ENCODE assay signal across 25 mouse cellular contexts in the genomic region with DNA sequence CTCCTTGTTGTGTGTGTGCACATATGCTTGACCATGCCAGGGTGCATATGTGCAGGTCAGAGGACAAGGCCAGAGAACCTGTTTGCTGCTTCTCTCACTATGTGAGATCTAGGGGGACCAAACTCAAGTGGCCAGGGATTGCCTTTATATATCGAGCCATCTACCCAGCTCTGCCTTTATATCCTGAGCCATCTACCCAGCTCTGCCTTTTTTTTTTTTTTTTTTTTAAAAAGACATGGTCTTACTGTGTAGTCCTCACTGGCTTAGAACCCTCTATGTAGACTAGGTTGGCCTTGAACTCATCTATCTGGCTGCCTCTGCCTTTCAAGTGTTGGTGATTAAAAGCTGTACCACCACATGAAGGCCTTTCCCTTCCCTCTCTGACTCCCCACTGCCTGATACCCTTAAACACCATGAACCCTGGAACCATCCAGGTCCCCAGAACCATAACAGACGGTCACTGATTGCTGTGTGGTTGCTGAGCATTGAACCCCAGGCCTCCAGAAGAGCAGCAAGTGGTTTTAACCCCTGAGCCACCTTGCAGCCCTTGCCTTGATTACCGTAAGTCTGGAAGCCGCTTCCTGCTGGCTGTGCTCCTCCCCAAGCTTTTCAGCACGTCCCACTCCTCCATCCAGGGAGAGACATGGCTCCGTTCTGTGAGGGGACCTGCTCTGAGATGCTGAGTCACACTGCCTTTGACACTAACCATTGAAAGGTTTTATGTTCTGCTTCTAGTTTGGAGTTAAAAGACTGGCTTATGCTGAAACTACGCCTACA. TPM values are rescaled to one million over a fixed set of nuclear protein-coding genes. Genes with fewer than 3 reads are reported as not detected.
A peak's percentile ranks its signal among the peaks of the same experiment; 100 is the strongest.
DNase-seq lines count a peak whose midpoint lies in the region; ATAC-seq and TF ChIP-seq lines count a peak whose summit lies in the region.
"Had no signal": no experiment of that assay in that cellular context is flagged by ENCODE, and none has a peak within 500 bp of the region (broad histone marks: within the 10 kb centered on the region; RNA-seq: fewer than 3 reads in every experiment).

No protein-coding gene starts in this region.

- TF ChIP-seq POLR2A in myocyte (IDR thresholded peaks at IDR 0.05; ENCODE audit: insufficient read length, low read depth), result no peak

- H3K9me3 ChIP-seq in embryonic facial prominence, embryonic 13.5 days, result no peaks in the 10 kb centered on the region
- H3K9me3 ChIP-seq in embryonic facial prominence, embryonic 10.5 days, result no peaks in the 10 kb centered on the region
- H3K9me3 ChIP-seq in intestine, postnatal 0 days (ENCODE audit: control insufficient read depth), result no peaks in the 10 kb centered on the region
- H3K9me3 ChIP-seq in intestine, embryonic 15.5 days, result no peaks in the 10 kb centered on the region
- H3K9me3 ChIP-seq: embryonic facial prominence, embryonic 12.5 days; forebrain, embryonic 10.5 days; heart, embryonic 10.5 days had no signal

- H3K36me3 ChIP-seq in embryonic facial prominence, embryonic 13.5 days, result peaks cover 65% of the 10 kb centered on the region
- H3K36me3 ChIP-seq in embryonic facial prominence, embryonic 10.5 days (replicated peaks), result peaks cover 78% of the 10 kb centered on the region
- H3K36me3 ChIP-seq in intestine, postnatal 0 days (ENCODE audit: control insufficient read depth, insufficient read depth), result peaks cover 60% of the 10 kb centered on the region
- H3K36me3 ChIP-seq in intestine, embryonic 15.5 days, result peaks cover 6% of the 10 kb centered on the region; the same call in 1 of the 2 replicates
- H3K36me3 ChIP-seq in myocyte (ENCODE audit: control insufficient read depth, insufficient read depth), result no peaks in the 10 kb centered on the region

- no peak overlapping the region for H3ac ChIP-seq in myocyte (ENCODE audit: control insufficient read depth, insufficient read length)

- H3K4me2 ChIP-seq in embryonic facial prominence, embryonic 13.5 days, result no peak overlapping the region
- no peak overlapping the region for H3K4me2 ChIP-seq in intestine, postnatal 0 days (replicated peaks; ENCODE audit: low read depth)
- H3K4me2 ChIP-seq in intestine, embryonic 15.5 days (replicated peaks), result no peak overlapping the region
- no peak overlapping the region for H3K4me2 ChIP-seq in myocyte (ENCODE audit: low read depth)
- H3K4me2 ChIP-seq: embryonic facial prominence, embryonic 12.5 days; hindbrain, embryonic 14.5 days had no signal

- DNase-seq in embryonic facial prominence, embryonic 10.5 days (ENCODE audit: low spot score), result no peak
- peak; percentile 53 for DNase-seq in R1 (ENCODE audit: low read depth, low spot score)
- DNase-seq in testis, postnatal 14 days (ENCODE audit: low spot score), result no peak
- DNase-seq: adrenal gland, postnatal 36 days; cerebellum, adult 2 months; cerebellum, postnatal 10 days; embryo, embryonic 11 days; gastrocnemius, postnatal 14 days; heart, postnatal 10 days; heart, postnatal 4 days; kidney, adult 8-10 months had no signal

- no peak overlapping the region for H3K27ac ChIP-seq in embryonic facial prominence, embryonic 13.5 days
- H3K27ac ChIP-seq in embryonic facial prominence, embryonic 10.5 days (replicated peaks), result no peak overlapping the region
- 0 out of 2 replicates have a peak overlapping the region, but pooled peaks have one; percentile 5 for H3K27ac ChIP-seq in intestine, postnatal 0 days (ENCODE audit: low read depth, low read length)
- no peak overlapping the region for H3K27ac ChIP-seq in intestine, embryonic 15.5 days
- H3K27ac ChIP-seq: embryonic facial prominence, embryonic 12.5 days; forebrain, embryonic 10.5 days; heart, embryonic 10.5 days; hindbrain, embryonic 14.5 days had no signal

- TF ChIP-seq CTCF in intestine, postnatal 0 days (IDR thresholded peaks at IDR 0.05; ENCODE audit: low read depth), result no peak

- peak overlapping the region; percentile 27; the same call in 1 of the 2 replicates for H3K9ac ChIP-seq in embryonic facial prominence, embryonic 13.5 days
- no peak overlapping the region for H3K9ac ChIP-seq in intestine, postnatal 0 days (ENCODE audit: low read depth, low read length)
- no peak overlapping the region for H3K9ac ChIP-seq in intestine, embryonic 15.5 days
- H3K9ac ChIP-seq: embryonic facial prominence, embryonic 12.5 days; hindbrain, embryonic 14.5 days had no signal

- peaks cover 28% of the 10 kb centered on the region for H3K4me1 ChIP-seq in embryonic facial prominence, embryonic 13.5 days
- peaks cover 25% of the 10 kb centered on the region for H3K4me1 ChIP-seq in embryonic facial prominence, embryonic 10.5 days
- H3K4me1 ChIP-seq in intestine, postnatal 0 days (replicated peaks; ENCODE audit: control insufficient read depth, insufficient read depth, low read length), result no peaks in the 10 kb centered on the region; the same call in 1 of the 2 replicates
- peaks cover 19% of the 10 kb centered on the region for H3K4me1 ChIP-seq in intestine, embryonic 15.5 days (replicated peaks)

- peaks cover 22% of the 10 kb centered on the region for H3K79me2 ChIP-seq in myocyte (ENCODE audit: control insufficient read depth, insufficient read depth)

- ATAC-seq in embryonic facial prominence, embryonic 13.5 days (ENCODE audit: insufficient number of reproducible peaks, insufficient read depth, low FRiP score, low TSS enrichment, low read depth), result no peak
- ATAC-seq in intestine, postnatal 0 days, result no peak
- no peak for ATAC-seq in intestine, embryonic 15.5 days
- no peak for ATAC-seq in monocyte, adult 5-6 weeks (replicated peaks; ENCODE audit: insufficient number of reproducible peaks, low FRiP score, low TSS enrichment, poor library complexity, severe bottlenecking)
- ATAC-seq: activated CD4-positive, CD25-positive, alpha-beta regulatory T cell, adult 4 months; forebrain, embryonic 14.5 days; intestine, embryonic 16.5 days had no signal

- H3K27me3 ChIP-seq in embryonic facial prominence, embryonic 13.5 days, result no peaks in the 10 kb centered on the region
- H3K27me3 ChIP-seq in embryonic facial prominence, embryonic 10.5 days (replicated peaks; ENCODE audit: low read depth, poor library complexity, severe bottlenecking), result no peaks in the 10 kb centered on the region
- no peaks in the 10 kb centered on the region for H3K27me3 ChIP-seq in intestine, postnatal 0 days (replicated peaks; ENCODE audit: control insufficient read depth, insufficient read depth, low read length)
- H3K27me3 ChIP-seq in intestine, embryonic 15.5 days (replicated peaks), result no peaks in the 10 kb centered on the region
- no peaks in the 10 kb centered on the region for H3K27me3 ChIP-seq in myocyte (ENCODE audit: control insufficient read depth, insufficient read depth, insufficient read length)
- H3K27me3 ChIP-seq: embryonic facial prominence, embryonic 12.5 days had no signal

- 85% methylated on average over 7 of the region's 7 CpGs for WGBS in embryonic facial prominence, embryonic 13.5 days
- 90% methylated on average over 7 of the region's 7 CpGs for WGBS in embryonic facial prominence, embryonic 10.5 days
- WGBS in intestine, postnatal 0 days, result 76% methylated on average over 7 of the region's 7 CpGs
- 88% methylated on average over 7 of the region's 7 CpGs for WGBS in intestine, embryonic 15.5 days

- H3K4me3 ChIP-seq in embryonic facial prominence, embryonic 13.5 days, result no peak overlapping the region
- H3K4me3 ChIP-seq in embryonic facial prominence, embryonic 10.5 days, result no peak overlapping the region
- no peak overlapping the region for H3K4me3 ChIP-seq in intestine, postnatal 0 days (ENCODE audit: low read depth, low read length)
- H3K4me3 ChIP-seq in intestine, embryonic 15.5 days (replicated peaks), result no peak overlapping the region
- no peak overlapping the region for H3K4me3 ChIP-seq in myocyte
- H3K4me3 ChIP-seq: embryonic facial prominence, embryonic 12.5 days; erythroblast, embryonic 14.5 days; forebrain, embryonic 10.5 days; heart, embryonic 10.5 days had no signal

RNA-seq across cellular contexts. Expression of gene Twnk, which starts 1.5 kb away (rescaled TPM):
- polyA plus RNA-seq in embryonic facial prominence, embryonic 13.5 days (2015; fragmentation: Nextera tagmentation; extraction: Ambion mirVana), result 27.0 and 28.5 TPM in 2 replicates
- 40.9 and 41.8 TPM in 2 replicates for polyA plus RNA-seq in embryonic facial prominence, embryonic 10.5 days (2016; fragmentation: Nextera tagmentation; extraction: Ambion mirVana)
- 7.1 and 7.4 TPM in 2 replicates for polyA plus RNA-seq in intestine, postnatal 0 days (2015; fragmentation: Nextera tagmentation; extraction: Ambion mirVana)
- 20.5 and 22.5 TPM in 2 replicates for polyA plus RNA-seq in intestine, embryonic 15.5 days (2015; fragmentation: Nextera tagmentation; extraction: Ambion mirVana)
- 13.5 TPM for polyA plus RNA-seq in myocyte (2012; fragmentation: generic; extraction: Trizol)
- total RNA-seq in monocyte, adult 5-6 weeks (2017), result 6.8 to 11.9 TPM (median 8.7 TPM) in 3 replicates

RNA-seq across cellular contexts. Expression of gene Mrpl43, which starts 2.3 kb away (rescaled TPM):
- polyA plus RNA-seq in embryonic facial prominence, embryonic 13.5 days (2015; fragmentation: Nextera tagmentation; extraction: Ambion mirVana), result 72.6 and 81.2 TPM in 2 replicates
- polyA plus RNA-seq in embryonic facial prominence, embryonic 10.5 days (2016; fragmentation: Nextera tagmentation; extraction: Ambion mirVana), result 70.6 and 74.8 TPM in 2 replicates
- 80.1 and 83.0 TPM in 2 replicates for polyA plus RNA-seq in intestine, postnatal 0 days (2015; fragmentation: Nextera tagmentation; extraction: Ambion mirVana)
- polyA plus RNA-seq in intestine, embryonic 15.5 days (2015; fragmentation: Nextera tagmentation; extraction: Ambion mirVana), result 73.8 and 76.7 TPM in 2 replicates
- 81.3 TPM for polyA plus RNA-seq in myocyte (2012; fragmentation: generic; extraction: Trizol)
- total RNA-seq in monocyte, adult 5-6 weeks (2017), result 32.9 to 51.9 TPM (median 38.9 TPM) in 3 replicates

RNA-seq across cellular contexts. Expression of gene Lzts2, which starts 10.3 kb away (rescaled TPM):
- polyA plus RNA-seq in embryonic facial prominence, embryonic 13.5 days (2015; fragmentation: Nextera tagmentation; extraction: Ambion mirVana), result 64.6 and 73.3 TPM in 2 replicates
- polyA plus RNA-seq in embryonic facial prominence, embryonic 10.5 days (2016; fragmentation: Nextera tagmentation; extraction: Ambion mirVana), result 69.8 and 75.0 TPM in 2 replicates
- polyA plus RNA-seq in intestine, postnatal 0 days (2015; fragmentation: Nextera tagmentation; extraction: Ambion mirVana), result 26.0 and 26.2 TPM in 2 replicates
- polyA plus RNA-seq in intestine, embryonic 15.5 days (2015; fragmentation: Nextera tagmentation; extraction: Ambion mirVana), result 56.9 and 63.2 TPM in 2 replicates
- 66.1 TPM for polyA plus RNA-seq in myocyte (2012; fragmentation: generic; extraction: Trizol)
- total RNA-seq in monocyte, adult 5-6 weeks (2017), result 1.5 TPM in 1 of 3 replicates, not detected in the others

RNA-seq across cellular contexts. Expression of gene Sema4g, which starts 15.0 kb away (rescaled TPM):
- polyA plus RNA-seq in embryonic facial prominence, embryonic 13.5 days (2015; fragmentation: Nextera tagmentation; extraction: Ambion mirVana), result 7.1 and 7.6 TPM in 2 replicates
- 3.7 and 4.8 TPM in 2 replicates for polyA plus RNA-seq in embryonic facial prominence, embryonic 10.5 days (2016; fragmentation: Nextera tagmentation; extraction: Ambion mirVana)
- 7.8 and 10.0 TPM in 2 replicates for polyA plus RNA-seq in intestine, postnatal 0 days (2015; fragmentation: Nextera tagmentation; extraction: Ambion mirVana)
- 13.7 and 16.2 TPM in 2 replicates for polyA plus RNA-seq in intestine, embryonic 15.5 days (2015; fragmentation: Nextera tagmentation; extraction: Ambion mirVana)
- polyA plus RNA-seq in myocyte (2012; fragmentation: generic; extraction: Trizol), result 0.43 TPM
- 0.29 to 0.39 TPM in 2 of 3 replicates, not detected in the other for total RNA-seq in monocyte, adult 5-6 weeks (2017)
- total RNA-seq: granulocyte monocyte progenitor cell, adult 5-6 weeks had no signal

RNA-seq across cellular contexts. Expression of gene Pdzd7, which starts 41.6 kb away (rescaled TPM):
- polyA plus RNA-seq in embryonic facial prominence, embryonic 13.5 days (2015; fragmentation: Nextera tagmentation; extraction: Ambion mirVana), result 0.47 and 0.51 TPM in 2 replicates
- polyA plus RNA-seq in embryonic facial prominence, embryonic 10.5 days (2016; fragmentation: Nextera tagmentation; extraction: Ambion mirVana), result 0.27 and 0.65 TPM in 2 replicates
- polyA plus RNA-seq in intestine, postnatal 0 days (2015; fragmentation: Nextera tagmentation; extraction: Ambion mirVana), result 0.22 and 0.37 TPM in 2 replicates
- polyA plus RNA-seq in intestine, embryonic 15.5 days (2015; fragmentation: Nextera tagmentation; extraction: Ambion mirVana), result 0.40 and 0.43 TPM in 2 replicates
- polyA plus RNA-seq in myocyte (2012; fragmentation: generic; extraction: Trizol), result 5.0 TPM
- not detected in 3 replicates for total RNA-seq in monocyte, adult 5-6 weeks (2017)
- total RNA-seq: heart, postnatal 4 days had no signal
- polyA plus RNA-seq: erythroblast, embryonic 14.5 days had no signal
